Mouse (Mus musculus): Measurements from ENCODE around the gene Vipr1. TPM values are rescaled to one million over a fixed set of nuclear protein-coding genes. Genes with fewer than 3 reads are reported as not detected.

Gene Vipr1
- total and polyA plus RNA-seq, 3 experiments: 0.08 to 0.11 TPM; not detected in 1

GRCm38 (mm10) chr9:121614241-121614757 lies 28.2 kb upstream of the Vipr1 start:
- no peaks in the 10 kb centered on the region for H3K36me3 ChIP-seq (replicated peaks in 1 of 2; ENCODE audit: control insufficient read depth in 1 of 2, insufficient read depth in 1 of 2, low read length in 1 of 2)
- DNase-seq (ENCODE audit: extremely low read depth): no peak
- H3K27me3 ChIP-seq (replicated peaks): peaks cover 3% of the 10 kb centered on the region
- in situ Hi-C loops (cut with MboI; ENCODE audit: low pct_ligation_motif_present, low pct_unique_long_range_greater_than_20kb, low sequenced_read_pairs) (loop anchor here (10.0 kb wide), 1 partner anchor 369 kb away; no protein-coding TSS in a partner anchor), dilution Hi-C loops (cut with MboI; ENCODE audit: extremely low pct_ligation_motif_present, extremely low pct_unique_long_range_greater_than_20kb, low sequenced_read_pairs) (no loop called here)
- TF ChIP-seq E2F4 (IDR thresholded peaks at IDR 0.05; ENCODE audit: insufficient replicate concordance, low read depth, low read length): no peak
- no peak for TF ChIP-seq MAZ (IDR thresholded peaks at IDR 0.05; ENCODE audit: low read depth, low read length)
- no peak for TF ChIP-seq CTCF (conservative IDR thresholded peaks at IDR 0.05 in 1 of 2, IDR thresholded peaks at IDR 0.05 in 1 of 2; ENCODE audit: low read depth in 2 of 2, low read length in 2 of 2)
- TF ChIP-seq ZC3H11A (IDR thresholded peaks at IDR 0.05; ENCODE audit: low read depth, low read length): no peak
- no peak for TF ChIP-seq MEF2A (IDR thresholded peaks at IDR 0.05; ENCODE audit: borderline replicate concordance, low read depth, low read length)
- TF ChIP-seq HCFC1 (IDR thresholded peaks at IDR 0.05; ENCODE audit: low read depth, low read length): no peak
- TF ChIP-seq RCOR1 (conservative IDR thresholded peaks at IDR 0.05; ENCODE audit: low read depth, low read length): no peak
- TF ChIP-seq USF1 (IDR thresholded peaks at IDR 0.05; ENCODE audit: low read depth, low read length): no peak
- TF ChIP-seq NRF1 (IDR thresholded peaks at IDR 0.05; ENCODE audit: low read depth, low read length): no peak
- TF ChIP-seq SMC3 (IDR thresholded peaks at IDR 0.05; ENCODE audit: low read depth, low read length): no peak
- TF ChIP-seq MAFK (IDR thresholded peaks at IDR 0.05; ENCODE audit: insufficient replicate concordance, low read length): no peak
- no peak for TF ChIP-seq ZMIZ1 (IDR thresholded peaks at IDR 0.05; ENCODE audit: low read depth, low read length)
- TF ChIP-seq TBP (conservative IDR thresholded peaks at IDR 0.05; ENCODE audit: low read depth, low read length): no peak
- no peak for TF ChIP-seq BHLHE40 (IDR thresholded peaks at IDR 0.05; ENCODE audit: low read depth, low read length)
- TF ChIP-seq NELFE (IDR thresholded peaks at IDR 0.05; ENCODE audit: low read depth, low read length): no peak
- no peak for TF ChIP-seq ZNF384 (IDR thresholded peaks at IDR 0.05; ENCODE audit: low read depth, low read length)
- TF ChIP-seq UBTF (IDR thresholded peaks at IDR 0.05; ENCODE audit: low read depth, low read length): no peak
- no peak overlapping the region for H3K4me3 ChIP-seq (replicated peaks in 1 of 3; ENCODE audit: low read depth in 2 of 3, low read length in 2 of 3, poor library complexity in 1 of 3)
- H3K27ac ChIP-seq (ENCODE audit: insufficient read depth, low read depth): no peak overlapping the region
- no peak overlapping the region for H3K9ac ChIP-seq (ENCODE audit: insufficient read depth, low read depth)
- no peak overlapping the region for H3K4me2 ChIP-seq (ENCODE audit: insufficient read depth, low read depth, poor library complexity, severe bottlenecking)
- peaks cover 16% of the 10 kb centered on the region for H3K9me3 ChIP-seq (replicated peaks; ENCODE audit: low read length)
- no peaks in the 10 kb centered on the region for H3K79me2 ChIP-seq (replicated peaks; ENCODE audit: control insufficient read depth, extremely low read depth, insufficient read depth, poor library complexity, severe bottlenecking)
- peaks cover 9 to 24% of the 10 kb centered on the region in 2 experiments for H3K4me1 ChIP-seq (ENCODE audit: control insufficient read depth in 1 of 2, insufficient read depth in 2 of 2)

- H3K4me1 ChIP-seq (ENCODE audit: control insufficient read depth in 1 of 2, insufficient read depth in 2 of 2): peaks cover 6 to 16% of the 10 kb centered on the region in 2 experiments
- H3K27ac ChIP-seq (ENCODE audit: insufficient read depth, low read depth): no peak overlapping the region
- H3K4me2 ChIP-seq (ENCODE audit: insufficient read depth, low read depth, poor library complexity, severe bottlenecking): no peak overlapping the region
- H3K27me3 ChIP-seq (replicated peaks): peaks cover 3% of the 10 kb centered on the region
- peak; percentile 27 for DNase-seq (ENCODE audit: extremely low read depth)
- TF ChIP-seq CTCF (conservative IDR thresholded peaks at IDR 0.05 in 1 of 2, IDR thresholded peaks at IDR 0.05 in 1 of 2; ENCODE audit: low read depth in 2 of 2, low read length in 2 of 2): peak in 1 of 2 experiments; percentile 57; a peak in 2 of 4 replicates
- no peak for TF ChIP-seq ZC3H11A (IDR thresholded peaks at IDR 0.05; ENCODE audit: low read depth, low read length)
- TF ChIP-seq SMC3 (IDR thresholded peaks at IDR 0.05; ENCODE audit: low read depth, low read length): peak; percentile 34
- TF ChIP-seq POLR2AphosphoS2 (IDR thresholded peaks at IDR 0.05; ENCODE audit: low read depth, low read length): no peak
- 0 out of 2 replicates have a peak, but pooled peaks have one; percentile 6 for TF ChIP-seq CHD2 (IDR thresholded peaks at IDR 0.05; ENCODE audit: low read length)
- TF ChIP-seq E2F4 (IDR thresholded peaks at IDR 0.05; ENCODE audit: insufficient replicate concordance, low read depth, low read length): no peak
- H3K79me2 ChIP-seq (replicated peaks; ENCODE audit: control insufficient read depth, extremely low read depth, insufficient read depth, poor library complexity, severe bottlenecking): no peaks in the 10 kb centered on the region
- peaks cover 9% of the 10 kb centered on the region for H3K9me3 ChIP-seq (replicated peaks; ENCODE audit: low read length)
- no peaks in the 10 kb centered on the region for H3K36me3 ChIP-seq (replicated peaks in 1 of 2; ENCODE audit: control insufficient read depth in 1 of 2, insufficient read depth in 1 of 2, low read length in 1 of 2)
- dilution Hi-C loops (cut with MboI; ENCODE audit: extremely low pct_ligation_motif_present, extremely low pct_unique_long_range_greater_than_20kb, low sequenced_read_pairs): no loop called here
- no peak overlapping the region for H3K9ac ChIP-seq (ENCODE audit: insufficient read depth, low read depth)
- H3K4me3 ChIP-seq (replicated peaks in 1 of 3; ENCODE audit: low read depth in 2 of 3, low read length in 2 of 3, poor library complexity in 1 of 3): no peak overlapping the region
- in situ Hi-C loops (cut with MboI; ENCODE audit: low pct_ligation_motif_present, low pct_unique_long_range_greater_than_20kb, low sequenced_read_pairs): loop anchor here (10.0 kb wide), 1 partner anchor 372 kb away; no protein-coding TSS in a partner anchor
These were observed 26.0 kb upstream of the Vipr1 start for GRCm38 (mm10) chr9:121616471-121616870.
